Mouse (Mus musculus): ENCODE data around the gene Alkbh7. TPM values are rescaled to one million over a fixed set of nuclear protein-coding genes. Genes with fewer than 3 reads are reported as not detected.

The Alkbh7 gene
- total RNA-seq, 2 experiments from 2014 or later: 23.3 to 25.2 TPM

DNA sequence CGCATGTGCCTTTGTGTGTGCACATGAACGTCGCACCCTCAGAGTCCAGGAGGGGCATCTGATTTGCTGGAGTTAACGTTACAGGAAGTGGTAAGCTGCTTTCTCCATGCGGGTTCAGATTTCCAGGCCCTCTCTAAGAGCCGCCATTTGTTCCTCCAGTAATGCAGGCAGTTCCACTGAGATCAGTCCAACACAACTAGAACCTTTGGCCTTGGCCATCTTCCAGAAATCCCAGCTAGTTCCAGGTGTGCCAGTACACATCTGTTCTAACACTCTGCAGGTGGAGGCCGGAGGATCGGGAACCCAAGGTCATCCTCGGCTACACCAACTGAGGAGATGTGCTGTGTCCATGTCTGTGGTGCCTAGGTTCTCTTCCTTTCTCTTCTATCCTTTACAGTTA is 12.3 kb upstream of the Alkbh7 start:
- intact Hi-C loops (cut with DNase I; ENCODE audit: low total_unique reads): no loop called here
- DNase-seq: no peak

DNA sequence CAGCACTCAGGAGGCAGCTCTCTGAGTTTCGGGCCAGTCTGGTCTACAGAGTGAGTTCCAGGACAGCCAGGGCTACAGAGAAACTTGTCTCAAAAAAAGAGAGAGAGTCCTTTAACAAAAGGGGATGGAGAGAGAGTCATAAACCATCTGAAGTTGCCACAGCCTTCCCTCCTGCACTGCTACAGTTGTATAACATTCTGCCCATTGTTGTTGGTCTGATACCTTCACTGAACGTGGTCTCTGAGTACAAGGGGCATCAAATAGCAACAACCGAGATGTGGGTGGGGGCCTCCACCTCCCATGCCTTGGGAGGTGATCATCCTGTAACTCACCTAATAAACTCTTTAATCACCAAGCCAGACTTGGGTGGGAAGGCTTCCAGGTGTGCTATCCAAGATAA is 11.5 kb upstream of the Alkbh7 start:
- intact Hi-C loops (cut with DNase I; ENCODE audit: low total_unique reads): no loop called here
- DNase-seq: no peak

DNA sequence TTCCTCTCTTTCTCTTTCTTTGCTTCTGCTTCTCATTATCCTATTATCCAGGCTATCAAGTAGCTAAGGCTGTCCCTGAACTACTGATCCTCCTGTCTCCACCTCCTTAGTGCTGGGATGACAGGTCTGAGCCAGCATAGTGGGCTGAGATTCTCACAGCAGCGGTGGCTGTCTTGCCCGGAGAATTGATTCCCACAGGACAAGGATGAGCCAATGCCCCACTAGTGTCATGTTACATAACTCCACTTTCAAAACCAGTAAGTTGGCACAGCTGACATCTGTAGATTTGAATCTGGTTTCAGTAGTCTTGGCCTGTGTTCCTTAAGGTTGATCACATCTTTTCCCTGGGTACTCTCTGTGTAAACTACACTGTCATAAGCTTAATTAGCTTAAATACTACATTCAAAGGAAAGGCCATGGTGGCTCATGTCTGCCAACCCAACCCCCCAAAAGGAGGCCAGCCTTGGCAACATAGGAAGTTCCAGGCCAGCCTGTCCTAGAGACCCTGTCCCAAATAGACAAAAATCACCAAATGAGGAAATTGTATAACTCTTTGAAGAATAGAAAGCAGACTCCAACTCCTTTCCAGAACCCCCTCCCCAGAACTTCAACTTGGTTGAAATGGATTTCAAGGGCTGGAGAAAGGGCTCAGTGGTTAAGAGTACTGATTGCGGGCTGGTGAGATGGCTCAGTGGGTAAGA is 10.9 kb upstream of the Alkbh7 start:
- intact Hi-C loops (cut with DNase I; ENCODE audit: low total_unique reads): no loop called here
- no peak for DNase-seq

DNA sequence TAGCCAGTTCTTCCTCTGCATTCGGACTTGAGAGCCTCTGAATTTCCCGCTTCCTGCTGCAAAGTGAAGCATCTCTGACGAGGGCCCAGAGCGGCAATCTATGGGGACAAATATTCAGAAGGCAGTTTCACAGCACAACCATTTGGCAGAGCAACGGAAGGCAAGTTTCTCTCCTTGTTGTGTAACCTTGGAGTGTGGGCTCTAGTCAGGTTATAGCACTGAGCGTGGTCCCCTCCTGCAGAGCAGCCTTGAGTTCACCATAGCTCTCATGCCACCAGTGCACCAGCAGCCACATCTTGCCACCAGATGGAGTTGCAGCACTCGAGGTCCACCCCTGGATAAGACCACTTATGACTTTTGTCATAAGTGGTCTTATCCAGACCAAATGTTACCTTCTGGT is 8.7 kb upstream of the Alkbh7 start:
- intact Hi-C loops (cut with DNase I; ENCODE audit: low total_unique reads): no loop called here
- DNase-seq: no peak

DNA sequence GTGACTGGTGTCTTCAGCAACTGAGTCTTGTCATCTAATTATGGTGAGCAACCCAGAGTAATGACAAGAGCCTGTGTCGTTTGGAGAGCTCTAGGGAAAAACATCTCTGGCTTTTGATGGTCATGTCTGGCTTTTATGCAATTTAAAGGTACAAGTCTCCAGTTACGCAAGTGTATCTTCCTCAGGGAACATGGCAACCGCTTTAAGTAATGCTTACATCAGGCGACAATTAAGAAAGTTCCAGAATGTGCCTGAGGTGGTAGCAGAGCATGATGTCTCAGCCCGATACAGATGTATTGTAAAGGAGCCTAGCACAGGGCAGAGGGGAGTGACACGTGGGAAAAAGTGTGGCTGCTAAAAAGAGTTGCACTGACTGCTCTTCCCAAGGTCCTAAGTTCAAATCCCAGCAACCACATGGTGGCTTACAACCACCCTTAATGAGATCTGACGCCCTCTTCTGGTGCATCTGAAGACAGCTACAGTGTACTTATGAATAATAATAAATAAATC is 8.2 kb upstream of the Alkbh7 start:
- no peak for DNase-seq
- intact Hi-C loops (cut with DNase I; ENCODE audit: low total_unique reads): no loop called here

DNA sequence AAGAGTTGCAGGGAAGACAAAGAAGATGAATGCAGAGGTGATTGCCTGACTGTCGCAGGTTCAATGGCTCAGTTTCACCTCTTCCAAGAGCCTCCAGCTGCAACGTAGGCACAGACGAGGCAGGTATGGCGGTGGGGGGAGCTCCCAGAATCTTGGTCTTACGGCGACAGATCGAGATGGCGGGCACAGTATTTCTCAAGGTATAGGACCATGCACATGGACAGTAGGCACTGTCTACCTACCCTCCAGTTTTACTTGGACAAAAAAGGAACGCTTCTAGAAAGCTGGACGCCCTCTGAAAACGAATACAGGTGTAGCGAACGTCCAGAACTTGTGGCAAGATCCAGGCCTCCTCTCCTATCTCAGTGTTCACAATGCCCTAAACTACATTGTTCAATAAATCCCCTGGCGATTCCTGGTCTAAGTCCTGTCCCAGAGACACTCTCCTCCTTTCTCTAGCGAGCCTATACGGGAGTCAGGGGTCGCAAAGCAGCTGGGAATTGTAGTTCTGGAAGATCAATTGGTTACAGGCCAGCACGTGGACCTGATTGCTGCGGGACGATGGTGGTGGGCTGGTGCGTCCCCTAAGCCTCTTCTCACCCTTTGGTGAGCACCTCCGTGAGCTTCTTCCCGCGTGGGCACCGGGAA is 7.5 kb upstream of the Alkbh7 start:
- intact Hi-C loops (cut with DNase I; ENCODE audit: low total_unique reads): no loop called here
- DNase-seq: peak; percentile 69

DNA sequence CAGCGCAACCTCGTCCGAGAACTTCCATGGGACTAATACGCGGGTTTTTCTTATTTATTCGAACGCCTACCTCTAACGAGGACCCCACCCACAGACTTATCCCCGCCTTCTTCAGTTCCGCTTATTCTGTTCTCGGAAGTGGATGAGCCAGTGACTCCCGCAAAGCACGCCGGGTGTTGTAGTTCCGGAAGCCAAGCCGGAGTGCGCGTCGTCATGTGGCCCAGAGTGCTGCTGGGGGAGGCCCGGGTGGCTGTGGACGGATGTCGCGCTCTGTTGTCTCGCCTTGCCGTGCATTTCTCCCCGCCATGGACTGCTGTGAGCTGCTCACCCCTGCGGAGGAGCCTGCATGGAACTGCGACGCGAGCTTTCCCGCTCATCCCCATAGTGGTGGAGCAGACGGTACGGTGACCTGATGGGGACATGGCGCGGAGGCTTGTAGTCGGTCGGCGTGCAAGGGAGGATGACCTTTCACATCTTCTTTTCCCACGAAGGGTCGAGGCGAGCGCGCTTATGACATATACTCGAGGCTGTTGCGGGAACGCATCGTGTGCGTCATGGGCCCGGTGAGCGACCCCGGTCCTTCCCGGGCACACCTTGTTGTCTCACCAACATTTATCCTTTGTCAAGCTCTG is 6.9 kb upstream of the Alkbh7 start, which contains the start of gene Clpp:
Clpp (plus strand) TSS at position 191 of the 632 bp plus-strand sequence.
- intact Hi-C loops (cut with DNase I; ENCODE audit: low total_unique reads): no loop called here
- DNase-seq: peak; percentile 95

DNA sequence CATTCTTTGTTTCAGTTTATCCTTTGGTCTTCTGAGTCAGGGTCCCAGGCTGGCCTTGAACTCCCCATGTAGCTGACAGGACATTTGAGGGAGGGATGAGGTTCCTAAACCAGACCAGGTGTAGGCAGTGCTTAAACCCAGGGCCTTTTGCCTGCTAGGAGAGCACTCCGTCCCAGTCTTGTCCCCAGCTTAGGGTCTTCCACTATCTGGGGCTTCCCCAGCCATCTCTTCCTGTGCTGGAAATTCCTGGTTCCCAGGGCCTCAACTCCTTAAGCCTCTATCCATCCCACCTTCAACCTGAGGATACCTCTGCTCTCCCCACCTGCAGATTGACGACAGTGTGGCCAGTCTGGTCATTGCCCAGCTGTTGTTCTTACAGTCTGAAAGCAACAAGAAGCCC is 6.2 kb upstream of the Alkbh7 start:
- DNase-seq: no peak
- intact Hi-C loops (cut with DNase I; ENCODE audit: low total_unique reads): no loop called here

DNA sequence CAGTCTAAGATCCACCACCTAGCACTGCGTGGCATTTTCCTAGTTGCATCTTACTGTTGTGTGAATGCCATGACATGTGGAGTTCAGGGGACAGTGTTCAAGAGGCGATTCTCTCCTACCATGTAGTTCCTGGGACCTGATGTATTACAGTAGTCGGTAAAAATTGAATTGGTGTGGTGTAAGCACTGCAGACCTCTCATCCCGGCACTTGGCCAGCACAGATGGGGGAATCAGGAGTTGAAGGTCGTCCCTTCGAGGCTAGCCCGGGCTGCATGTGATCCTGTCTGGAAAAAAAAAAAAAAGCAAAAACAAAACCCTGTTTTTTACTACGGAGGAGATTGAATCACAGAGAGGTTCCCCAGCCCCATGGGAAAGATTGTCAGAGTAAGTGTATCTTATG is 2.1 kb upstream of the Alkbh7 start:
- DNase-seq: no peak
- intact Hi-C loops (cut with DNase I; ENCODE audit: low total_unique reads): loop anchor here (5.0 kb wide), 1 partner anchor 172 kb away; no protein-coding TSS in a partner anchor

DNA sequence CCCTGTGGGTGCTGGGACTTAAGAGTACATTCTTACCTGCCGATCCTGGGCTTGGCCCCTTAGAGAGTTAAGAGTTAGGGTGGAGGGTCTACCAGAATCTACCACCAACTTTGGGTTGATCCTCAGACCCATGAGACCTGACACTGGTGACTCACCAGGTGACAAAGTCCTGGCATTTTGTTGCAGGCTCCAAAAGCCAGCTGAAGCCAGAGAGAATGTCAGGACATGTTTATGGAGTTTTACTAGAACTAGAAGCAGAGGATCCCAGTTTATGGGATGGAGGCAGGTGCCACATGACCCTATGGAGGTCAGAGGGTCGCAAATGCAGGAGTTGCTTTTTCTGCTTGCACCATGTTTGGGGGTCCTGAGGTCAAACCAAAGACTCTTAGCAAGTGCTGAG is 633 bp upstream of the Alkbh7 start:
- intact Hi-C loops (cut with DNase I; ENCODE audit: low total_unique reads): loop anchor here (5.0 kb wide), 1 partner anchor 171 kb away; no protein-coding TSS in a partner anchor
- DNase-seq: no peak

DNA sequence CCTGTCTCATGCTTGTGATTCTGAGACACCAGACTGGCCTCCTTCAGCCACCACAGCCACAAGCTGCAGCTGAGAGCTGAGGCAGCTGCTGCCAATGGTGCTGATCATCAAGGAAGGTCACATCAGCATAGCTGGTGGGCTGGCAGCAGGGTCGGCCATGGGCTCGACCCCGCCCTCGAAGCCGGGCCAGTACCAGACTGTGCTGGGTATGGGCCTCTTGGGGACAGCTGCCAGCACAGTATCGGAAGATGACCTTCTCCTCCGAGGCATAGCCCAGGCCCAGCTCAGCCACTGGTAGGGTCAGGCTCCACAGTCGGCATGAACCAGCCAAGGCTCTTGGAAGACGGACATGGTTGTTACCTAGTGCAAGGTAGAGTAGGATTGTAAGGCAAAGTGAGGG is 2.3 kb downstream of the Alkbh7 start:
- intact Hi-C loops (cut with DNase I; ENCODE audit: low total_unique reads): loop anchor here (5.0 kb wide), 1 partner anchor 168 kb away; no protein-coding TSS in a partner anchor

DNA sequence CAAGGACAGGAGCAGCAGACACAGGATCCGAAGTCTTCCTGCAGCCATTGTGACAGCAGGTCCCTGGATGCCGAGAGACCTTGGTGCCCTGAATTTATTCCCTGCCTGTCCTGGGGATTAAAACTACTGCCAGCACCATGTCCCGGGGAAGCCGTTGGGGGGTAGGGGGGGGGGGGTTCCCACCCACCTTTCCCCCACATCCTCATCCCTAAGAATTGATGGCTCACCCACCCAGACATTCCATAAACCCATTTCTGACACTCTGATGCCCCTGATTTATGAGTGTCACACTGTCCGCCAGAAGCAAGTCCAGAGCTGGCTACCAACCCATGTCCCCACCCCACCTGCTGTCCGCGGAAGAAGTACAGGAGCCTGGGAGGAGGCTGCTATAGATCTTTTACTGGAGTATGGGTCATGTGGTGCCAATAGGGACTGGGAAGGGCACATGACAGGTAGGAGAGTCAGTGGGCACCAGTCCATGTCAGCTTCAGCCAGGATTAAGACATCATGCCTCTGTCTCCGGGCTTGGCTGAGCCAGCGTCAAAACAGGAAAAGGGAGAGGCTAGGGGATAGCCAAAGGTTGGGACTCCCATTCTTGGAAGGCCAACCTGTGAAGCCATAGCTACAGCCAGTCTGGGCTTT is 3.0 kb downstream of the Alkbh7 start, which contains the start of gene Pspn:
Pspn (minus strand) TSS at position 51 of the 642 bp plus-strand sequence.
- no peak for DNase-seq
- intact Hi-C loops (cut with DNase I; ENCODE audit: low total_unique reads): loop anchor here (5.0 kb wide), 1 partner anchor 167 kb away; no protein-coding TSS in a partner anchor

More for the DNA sequence above, 2.3 kb downstream of the Alkbh7 start:
- DNase-seq: no peak

DNA sequence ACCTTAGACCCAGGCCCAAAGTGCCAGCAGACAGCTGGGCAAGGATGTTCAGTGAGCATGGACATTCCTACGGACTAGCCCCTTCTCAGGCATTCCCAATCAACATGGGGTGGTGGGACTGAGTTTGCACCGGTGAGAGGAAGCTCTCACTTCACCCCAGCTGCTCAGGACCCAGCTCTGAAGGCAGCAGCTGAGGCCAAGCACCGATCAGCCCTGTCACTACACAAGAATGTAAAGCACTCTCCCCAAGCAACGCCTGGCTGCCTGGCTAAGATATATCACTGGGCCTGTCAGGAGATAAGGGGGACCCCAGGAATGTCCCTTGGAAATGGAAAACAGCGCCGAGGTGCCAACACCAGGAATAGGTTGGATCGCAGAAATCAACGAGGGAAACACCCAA is 4.1 kb downstream of the Alkbh7 start:
- intact Hi-C loops (cut with DNase I; ENCODE audit: low total_unique reads): no loop called here

DNA sequence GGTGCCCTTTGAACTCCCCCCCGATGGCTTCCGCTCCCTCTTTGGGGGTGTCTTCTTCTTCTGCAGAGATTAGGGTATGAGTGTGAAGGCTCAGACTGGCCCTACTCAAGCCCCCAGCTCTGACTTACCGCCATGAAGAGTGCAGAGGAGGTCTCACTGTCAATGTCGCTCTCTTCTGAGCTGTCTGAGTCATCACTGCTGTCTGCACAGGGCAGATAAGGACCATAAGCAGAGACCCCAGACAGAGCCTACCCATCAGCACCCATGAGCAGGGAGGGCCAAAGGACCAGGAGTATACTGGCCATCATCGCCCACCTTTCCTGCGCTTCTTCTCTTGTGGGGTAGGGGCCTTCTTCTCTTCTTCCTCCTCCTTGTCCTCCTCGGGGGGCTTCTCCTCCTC is 6.9 kb downstream of the Alkbh7 start:
- intact Hi-C loops (cut with DNase I; ENCODE audit: low total_unique reads): no loop called here
- DNase-seq: no peak

More for the DNA sequence above, 4.1 kb downstream of the Alkbh7 start:
- DNase-seq: no peak

DNA sequence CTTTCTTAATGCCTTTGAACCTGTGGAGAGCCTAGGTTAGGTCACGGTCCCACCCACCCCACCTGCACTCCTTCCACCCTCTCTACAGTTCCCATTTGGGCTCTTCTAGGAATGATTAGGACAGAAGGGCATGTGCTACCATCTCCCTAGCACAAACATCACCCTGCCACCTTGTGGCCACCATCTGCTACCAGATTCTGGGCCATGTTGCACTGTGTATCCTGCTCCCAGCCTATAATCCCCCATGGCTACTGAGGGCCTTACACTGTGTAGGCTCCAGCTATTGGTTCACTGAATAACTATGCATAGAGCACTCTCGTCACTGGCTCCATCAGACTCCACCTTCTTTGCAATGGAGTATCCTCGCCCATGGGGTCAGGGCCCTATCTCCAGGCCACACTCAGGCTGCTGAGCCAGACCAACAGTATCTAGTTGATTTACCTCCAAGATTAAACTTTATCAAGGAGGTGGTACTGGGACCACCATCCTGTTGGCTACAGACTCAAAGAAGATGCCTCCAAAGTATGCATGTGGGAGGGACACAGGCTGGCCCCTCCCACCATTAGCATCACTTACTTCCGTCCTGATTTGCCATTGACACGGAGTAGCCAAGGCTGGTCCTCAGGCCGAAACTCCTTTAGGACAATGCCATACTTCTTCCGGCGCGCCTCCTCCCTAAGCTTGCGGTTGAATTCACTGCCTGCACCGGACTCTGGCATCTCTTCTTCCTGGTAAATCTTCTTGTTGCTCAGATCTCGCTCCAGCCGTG is 10.2 kb downstream of the Alkbh7 start:
- intact Hi-C loops (cut with DNase I; ENCODE audit: low total_unique reads): no loop called here
- DNase-seq: no peak

DNA sequence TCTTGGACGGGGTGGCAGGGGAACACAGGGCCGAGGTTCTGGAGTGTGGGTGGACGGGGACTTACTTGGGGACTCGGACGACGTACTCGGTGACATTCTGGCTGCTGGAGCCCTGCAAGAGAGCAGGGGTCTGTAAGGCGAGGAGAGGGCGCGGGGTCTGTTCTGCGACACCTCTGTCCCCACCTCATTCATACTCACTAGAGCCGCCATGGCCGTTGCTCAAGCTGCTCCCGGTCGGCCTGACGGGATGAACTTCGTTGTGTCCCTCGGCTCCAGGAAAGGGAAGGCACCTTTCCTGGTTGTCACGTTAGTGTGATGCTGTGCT is 13.7 kb downstream of the Alkbh7 start:
- DNase-seq: peak; percentile 37
- intact Hi-C loops (cut with DNase I; ENCODE audit: low total_unique reads): no loop called here

DNA sequence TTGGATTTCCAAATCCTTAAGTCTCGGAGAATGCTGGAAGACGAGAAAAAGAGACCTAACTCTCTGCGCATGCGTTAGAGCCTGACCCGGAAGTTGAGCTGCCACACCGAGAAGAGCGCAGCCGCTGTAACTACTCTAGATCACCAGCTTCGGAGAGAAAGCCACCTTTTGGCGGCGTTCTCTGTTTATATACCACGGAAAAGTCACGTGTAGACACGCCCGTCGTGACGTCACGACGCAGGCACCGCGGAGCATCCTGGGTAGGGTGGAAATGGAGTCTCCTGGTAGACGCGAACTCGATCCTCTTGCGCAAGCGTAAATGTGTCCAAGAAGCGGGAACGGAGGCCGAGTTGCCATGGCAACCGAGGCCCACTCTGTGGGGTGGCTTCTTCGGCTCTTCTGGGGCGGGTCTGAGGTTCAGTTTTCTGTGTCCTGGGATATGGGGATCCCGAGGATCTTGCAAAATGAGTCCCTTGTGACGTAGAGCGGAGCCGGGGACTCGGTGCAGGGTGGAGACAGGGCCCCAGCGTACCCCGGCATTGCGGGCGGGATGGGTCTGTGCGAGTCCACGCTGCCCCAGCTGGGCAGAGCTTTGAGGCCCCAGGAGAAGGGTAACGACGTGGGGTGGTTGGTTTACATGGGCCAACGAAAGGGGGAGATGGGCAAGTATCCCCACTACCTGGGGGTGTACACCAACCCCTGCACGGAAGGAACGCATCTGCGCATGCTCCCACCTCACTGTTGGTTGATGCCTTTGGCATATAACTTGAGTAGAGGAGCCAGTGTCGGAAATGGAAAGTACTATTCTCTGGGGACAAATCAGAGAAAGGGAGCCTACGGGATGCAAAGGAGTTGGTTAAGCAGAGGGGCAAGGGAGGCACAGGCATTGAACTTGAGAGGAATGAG is 14.3 kb downstream of the Alkbh7 start, which contains the start of the genes Gtf2f1 and Gm17949:
Gtf2f1 (minus strand) TSS at position 53 of the 906 bp plus-strand sequence.
Gm17949 (plus strand) TSS at position 234 of the 906 bp plus-strand sequence.
- DNase-seq: peak; percentile 93
- intact Hi-C loops (cut with DNase I; ENCODE audit: low total_unique reads): no loop called here

DNA sequence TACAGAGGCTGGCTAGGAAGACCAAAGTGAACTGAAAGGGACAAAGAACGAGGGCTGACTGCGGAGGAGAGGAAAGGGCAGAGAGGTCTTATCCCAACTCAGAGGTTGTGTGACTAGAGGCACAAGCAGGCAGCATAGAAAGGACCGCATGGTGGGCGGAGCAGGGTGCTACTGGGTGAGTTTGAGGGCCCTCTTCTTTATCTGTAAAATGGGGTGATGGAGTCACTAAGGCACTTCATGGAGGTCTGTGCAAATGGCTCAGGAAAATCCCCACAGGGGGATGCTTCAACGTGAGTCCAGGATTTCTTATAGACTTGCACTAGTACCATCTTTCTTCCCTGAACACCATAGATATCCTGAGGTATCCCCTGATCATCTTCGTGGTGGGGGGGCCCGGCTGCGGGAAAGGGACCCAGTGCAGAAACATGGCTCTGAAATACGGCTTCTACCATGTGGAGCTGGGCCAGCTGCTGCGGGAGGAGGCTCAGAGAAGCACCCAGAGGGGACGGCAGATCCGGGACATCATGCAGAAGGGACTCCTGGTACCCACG is 15.2 kb downstream of the Alkbh7 start:
- intact Hi-C loops (cut with DNase I; ENCODE audit: low total_unique reads): no loop called here
- no peak for DNase-seq

All from gastrocnemius, postnatal 14 days (tissue).